ENCODE assay signal across 8 mouse cellular contexts in genomic region chr10:89400674-89401336, GRCm38 (mm10). TPM values are rescaled to one million over a fixed set of nuclear protein-coding genes. Genes with fewer than 3 reads are reported as not detected.
DNase-seq lines count a peak whose midpoint lies in the region; ATAC-seq lines count a peak whose summit lies in the region.

No protein-coding gene starts in this region.

- intact Hi-C loops in heart, postnatal 10 days (cut with DNase I): no loop called here

- DNase-seq in heart, adult 18-20 months: peak; percentile 37 to 57
- peak; percentile 73 for DNase-seq in urinary bladder, postnatal 14 days (ENCODE audit: low spot score)
- no peak for DNase-seq in urinary bladder, postnatal 10 days (ENCODE audit: low spot score)
- peak; percentile 48 to 56 for DNase-seq in heart, postnatal 10 days
- peak; percentile 20 to 57 for DNase-seq in urinary bladder, postnatal 36 days (ENCODE audit: low spot score in 2 of 2)
- DNase-seq in adipocyte (ENCODE audit: low spot score): no peak

- ATAC-seq in heart, embryonic 11.5 days (replicated peaks; ENCODE audit: insufficient number of reproducible peaks, low FRiP score, low TSS enrichment): no peak
- ATAC-seq in megakaryocyte-erythroid progenitor cell, adult 5-6 weeks (replicated peaks; ENCODE audit: low FRiP score, low TSS enrichment, poor library complexity, severe bottlenecking): no peak

- no peaks in the 10 kb centered on the region for H3K4me1 ChIP-seq in heart, embryonic 11.5 days (ENCODE audit: control insufficient read depth, insufficient read depth, low read length)

- H3K9me3 ChIP-seq in heart, embryonic 11.5 days (replicated peaks; ENCODE audit: control insufficient read depth, low read length): no peaks in the 10 kb centered on the region

- H3K9ac ChIP-seq in heart, embryonic 11.5 days (ENCODE audit: low read depth, low read length): no peak overlapping the region

- 86% methylated on average over 19 of the region's 19 CpGs for WGBS in heart, embryonic 11.5 days (ENCODE audit: insufficient replicate concordance)

- H3K4me2 ChIP-seq in heart, embryonic 11.5 days: no peak overlapping the region

- no peaks in the 10 kb centered on the region for H3K36me3 ChIP-seq in heart, embryonic 11.5 days (ENCODE audit: control insufficient read depth, insufficient read depth, low read length)

- no peak overlapping the region for H3K27ac ChIP-seq in heart, embryonic 11.5 days (ENCODE audit: low read depth, low read length)

- no peak overlapping the region for H3K4me3 ChIP-seq in heart, embryonic 11.5 days (ENCODE audit: low read depth, low read length)

- H3K27me3 ChIP-seq in heart, embryonic 11.5 days (ENCODE audit: control insufficient read depth, insufficient read depth, low read length): no peaks in the 10 kb centered on the region

RNA-seq across cellular contexts. Expression of gene Gas2l3, which starts 43.0 kb away (rescaled TPM):
- total RNA-seq in heart, adult 18-20 months (2021): 1 to 10 TPM; 2.7 to 3.1 TPM
- polyA plus RNA-seq in heart, embryonic 11.5 days (2014; fragmentation: Nextera tagmentation; extraction: Ambion mirVana): 15.3 and 17.6 TPM in 2 replicates
- total RNA-seq in heart, postnatal 10 days (2021): 10 to 100 TPM; 12.9 to 14.6 TPM
- total RNA-seq in megakaryocyte-erythroid progenitor cell, adult 5-6 weeks (2014; fragmentation: Nextera tagmentation): 5.3 and 8.5 TPM in 2 replicates
- 4.9 and 12.9 TPM in 2 replicates for total RNA-seq in megakaryocyte-erythroid progenitor cell, adult 5-6 weeks (2017)

RNA-seq across cellular contexts. Expression of gene Ano4, which starts 56.2 kb away (rescaled TPM):
- total RNA-seq in heart, adult 18-20 months (2021): 10 to 100 TPM in 1 of 2 experiments, 1 to 10 TPM in 1; 8.0 to 10.0 TPM
- polyA plus RNA-seq in heart, embryonic 11.5 days (2014; fragmentation: Nextera tagmentation; extraction: Ambion mirVana): 7.2 and 7.5 TPM in 2 replicates
- total RNA-seq in heart, postnatal 10 days (2021): 1 to 10 TPM; 4.5 to 6.1 TPM
- total RNA-seq in megakaryocyte-erythroid progenitor cell, adult 5-6 weeks (2014; fragmentation: Nextera tagmentation): not detected in 2 replicates
- not detected in 2 replicates for total RNA-seq in megakaryocyte-erythroid progenitor cell, adult 5-6 weeks (2017)

Comparison
In these comparisons a context has a peak if more than half of its experiments do, and no peak if none do; other contexts are left out.
1. DNase-seq: peak in heart, adult 18-20 months (2 of 2), urinary bladder, postnatal 14 days (single experiment), heart, postnatal 10 days (2 of 2) and urinary bladder, postnatal 36 days (2 of 2); none in urinary bladder, postnatal 10 days (single experiment) and adipocyte (single experiment).
2. RNA of gene Ano4, which starts 56.2 kb away (total RNA-seq): 8.0 to 10.0 TPM in heart, adult 18-20 months and 4.5 to 6.1 TPM in heart, postnatal 10 days; not detected in megakaryocyte-erythroid progenitor cell, adult 5-6 weeks; every median in the first group is over 4 times any median in the second.